Mouse (Mus musculus) liver, embryonic 14.5 days (tissue): ENCODE measurements around the gene Kcnj11.

Source experiments
- CTCF ChIP-seq: IDR thresholded peaks from 2 replicates; pipeline ENCODE4 v1.5.1; 2016; ENCODE audit warnings: antibody characterized with exemption, low read depth, control low read depth
- EP300 ChIP-seq: IDR thresholded peaks from 2 replicates; pipeline ENCODE4 v1.6.1; 2016; ENCODE audit warnings: antibody characterized with exemption, low read depth

DNA sequence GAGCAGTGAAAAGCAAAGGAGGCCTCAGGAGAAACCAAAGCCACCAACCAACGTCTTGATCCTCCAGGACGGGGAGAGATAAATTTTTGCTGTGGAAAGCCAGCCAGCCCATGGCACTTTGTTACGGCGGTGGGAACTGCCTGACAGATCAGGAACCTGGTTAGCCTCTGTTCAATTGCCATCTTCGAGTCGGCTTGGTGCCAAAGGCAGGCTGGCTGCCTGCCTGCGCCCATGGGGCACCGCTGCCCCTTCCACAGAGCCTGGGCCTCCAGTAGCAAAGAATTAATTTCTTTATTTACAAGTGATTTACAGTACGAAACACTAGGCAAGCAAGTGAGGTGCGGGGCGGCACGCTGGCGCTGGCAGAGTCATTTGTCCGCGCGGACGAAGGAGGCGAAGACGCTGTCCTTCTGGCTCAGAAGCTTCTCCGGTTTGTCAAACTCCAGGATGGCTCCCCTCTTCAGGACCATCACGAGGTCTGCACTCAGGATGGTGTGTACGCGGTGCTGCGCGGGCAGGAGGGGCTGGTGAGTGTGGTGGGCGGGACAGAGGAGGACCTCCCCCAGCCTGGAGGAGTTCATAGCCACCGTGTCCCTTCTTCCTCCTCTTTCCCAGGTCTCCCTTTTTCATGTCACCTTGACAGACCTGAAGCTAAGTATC lies 3.8 kb upstream of the Kcnj11 start:
- TF ChIP-seq EP300 (no peak), CTCF (no peak)
